Mouse (Mus musculus) thymus, adult 2 months (tissue): ENCODE results near the gene Srrd. TPM values are rescaled to one million over a fixed set of nuclear protein-coding genes. Genes with fewer than 3 reads are reported as not detected.

ENCODE experiments used
- DNase-seq: peaks from one replicate; pipeline ENCODE4 v3.0.0; 2021
- H3K27ac ChIP-seq: fragments of 200-500 bp; 2 replicates; pipeline ENCODE4 v1.5.1; 2012; ENCODE audit warnings: low read length, control low read depth; ENCODE audit not compliant: control insufficient read depth, insufficient read depth
- H3K27me3 ChIP-seq: fragments of 200-500 bp; 2 replicates; pipeline ENCODE4 v1.6.1; 2012; ENCODE audit warnings: mild to moderate bottlenecking, low read length, moderate library complexity, mixed read lengths; ENCODE audit not compliant: control insufficient read depth, insufficient read depth
- H3K36me3 ChIP-seq: fragments of 200-500 bp; 2 replicates; pipeline ENCODE4 v1.6.1; 2012; ENCODE audit warnings: mild to moderate bottlenecking, low read length, moderate library complexity; ENCODE audit not compliant: control insufficient read depth, insufficient read depth
- H3K4me1 ChIP-seq: fragments of 200-500 bp; replicated peaks from 2 replicates; pipeline ENCODE4 v1.6.1; 2012; ENCODE audit warnings: low read length; ENCODE audit not compliant: control insufficient read depth, insufficient read depth
- H3K4me3 ChIP-seq: fragments of 200-500 bp; 2 replicates; pipeline ENCODE4 v1.5.1; 2012; ENCODE audit warnings: mild to moderate bottlenecking, low read length, control low read depth, moderate library complexity; ENCODE audit not compliant: control insufficient read depth, insufficient read depth
- CTCF ChIP-seq: fragments of 200-500 bp; IDR thresholded peaks from 2 replicates; pipeline ENCODE4 v1.5.1; 2012; ENCODE audit warnings: mild to moderate bottlenecking, control low read depth, low read length, moderate library complexity, borderline replicate concordance; ENCODE audit not compliant: control insufficient read depth, poor library complexity, insufficient read depth; ENCODE audit errors: extremely low read depth
- POLR2A ChIP-seq: fragments of 200-500 bp; IDR thresholded peaks from 2 replicates; pipeline ENCODE4 v1.6.1; 2012; ENCODE audit warnings: mild to moderate bottlenecking, low read length, control low read depth, moderate library complexity; ENCODE audit not compliant: control insufficient read depth, poor library complexity, insufficient read depth; ENCODE audit errors: extremely low read depth
- WGBS: fragments of 180-500 bp; shearing (Covaris S2); methylation state at CpG from one replicate; pipeline ENCODE4 v1.1.7; 2018; 5-methylcytosine and 5-hydroxymethylcytosine counted together
- polyA plus RNA-seq: library from polyadenylated mRNA; depleted of rRNA; stranded (reverse); fragments of >200 nt; gene quantifications from 2 replicates; pipeline ENCODE4 v1.2.3, GENCODE M21; 2012

Srrd gene
- polyA plus RNA-seq, 1 experiment = 64.4 TPM

DNA sequence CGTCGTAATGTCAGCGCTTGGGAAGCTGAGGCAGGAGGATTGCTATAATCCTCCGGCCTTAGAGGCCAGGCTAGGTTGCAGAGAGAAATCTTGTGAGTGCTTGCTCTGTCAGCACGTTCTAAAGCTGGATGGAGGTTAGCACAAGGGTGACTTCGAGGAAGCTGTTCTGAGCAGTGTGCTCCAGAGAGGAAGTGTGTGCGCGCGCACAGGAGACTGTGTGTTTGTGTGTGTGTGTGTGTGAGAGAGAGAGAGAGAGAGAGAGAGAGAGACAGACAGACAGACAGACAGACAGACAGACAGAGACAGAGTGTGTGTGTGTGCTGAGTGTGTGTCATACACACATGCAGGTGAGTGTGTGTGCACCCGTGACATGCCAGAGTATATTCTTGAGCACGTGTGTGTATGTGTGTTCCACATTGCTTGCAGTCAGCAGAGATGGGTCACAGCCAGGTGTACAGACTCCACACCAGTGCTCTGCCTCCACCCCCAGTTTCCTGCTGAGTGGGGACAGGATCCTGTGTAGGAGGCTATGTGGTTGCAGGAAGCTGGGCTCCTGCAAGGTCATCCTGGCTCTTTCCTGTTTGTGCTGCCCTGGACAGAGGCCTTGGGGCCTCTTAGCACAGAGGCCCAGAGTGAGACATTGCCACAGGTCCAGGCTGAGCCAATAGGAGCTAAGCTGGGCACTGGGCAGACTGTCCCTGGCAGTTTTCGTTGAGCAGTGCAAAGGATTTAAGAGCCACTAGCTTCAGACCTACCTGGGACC is 44.4 kb downstream of the Srrd start:
- Histone ChIP-seq H3K27me3 (no peaks in the 10 kb centered on the region), H3K36me3 (no peaks in the 10 kb centered on the region), H3K4me1 (peaks cover 69% of the 10 kb centered on the region), H3K4me3 (no peak overlapping the region), H3K27ac (peak overlapping the region; percentile 41)
- WGBS = 28% methylated on average over 12 of the region's 12 CpGs
- TF ChIP-seq CTCF (no peak), POLR2A (no peak)
- peak; percentile 60 for DNase-seq

DNA sequence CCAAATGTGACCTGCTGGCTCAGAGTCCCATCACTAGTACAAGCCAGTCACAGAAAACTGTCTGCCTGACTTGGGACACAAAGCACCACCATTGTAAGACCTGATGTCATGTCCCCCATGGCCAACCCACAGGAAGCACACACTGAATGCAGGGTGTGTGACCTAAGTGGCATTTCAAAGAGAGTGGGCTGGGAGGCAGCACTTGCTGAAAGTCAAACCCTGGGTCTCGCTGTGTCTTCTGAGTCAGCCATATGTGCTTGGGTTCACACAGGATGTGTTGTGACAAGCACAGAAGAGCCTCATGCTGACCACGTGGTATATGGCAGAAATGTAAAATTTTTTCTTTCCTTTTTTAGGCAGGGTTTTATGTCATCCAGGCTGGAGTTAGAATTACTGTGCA is 45.6 kb downstream of the Srrd start:
- peaks cover 66% of the 10 kb centered on the region for H3K4me1 ChIP-seq
- peak overlapping the region; percentile 55 for H3K27ac ChIP-seq
- no peaks in the 10 kb centered on the region for H3K27me3 ChIP-seq
- no peak for DNase-seq
- TF ChIP-seq POLR2A = no peak
- TF ChIP-seq CTCF = no peak
- H3K36me3 ChIP-seq = no peaks in the 10 kb centered on the region
- H3K4me3 ChIP-seq = no peak overlapping the region
- 3% methylated on average over 2 of the region's 2 CpGs for WGBS

DNA sequence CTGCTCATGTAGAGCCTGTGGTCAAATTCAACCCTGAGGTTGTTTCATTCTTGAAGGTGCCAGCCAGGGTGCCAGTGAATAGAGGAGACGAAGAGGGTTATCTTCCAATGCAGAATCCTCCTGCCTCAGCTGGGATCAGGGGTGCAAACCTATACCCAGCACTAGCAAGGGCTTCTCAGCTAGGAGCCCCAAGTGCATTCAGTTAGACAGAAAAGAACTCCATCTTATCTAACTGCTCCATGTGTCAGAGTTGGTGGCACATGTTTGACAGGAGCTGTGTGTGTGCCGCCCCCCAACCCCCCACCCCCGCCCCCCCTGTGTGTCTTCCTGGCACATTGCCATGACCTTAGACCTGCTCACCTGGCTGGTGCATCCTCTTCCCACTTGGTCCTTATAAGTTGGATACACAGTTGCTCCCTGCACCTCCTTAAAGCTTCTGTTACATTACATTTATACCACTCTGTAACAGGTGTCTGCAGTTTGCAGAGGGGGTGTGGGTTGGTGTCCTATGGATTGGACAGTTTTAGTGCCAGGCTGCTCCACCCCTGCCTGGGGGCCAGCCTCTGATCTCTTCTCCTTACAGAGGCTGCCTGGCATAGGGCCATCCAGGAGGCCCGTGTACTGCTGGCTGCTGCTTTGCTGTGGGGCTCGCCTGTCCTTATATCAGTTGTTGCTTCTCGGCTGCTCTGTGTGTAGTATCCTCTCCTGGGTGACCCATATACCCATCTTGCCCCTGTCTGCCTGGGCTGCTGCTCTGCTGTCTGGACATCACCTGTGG is 46.2 kb downstream of the Srrd start:
- no peaks in the 10 kb centered on the region for H3K27me3 ChIP-seq
- H3K36me3 ChIP-seq = no peaks in the 10 kb centered on the region
- 32% methylated on average over 6 of the region's 6 CpGs for WGBS
- no peak for TF ChIP-seq CTCF
- TF ChIP-seq POLR2A = no peak
- DNase-seq = no peak
- peaks cover 67% of the 10 kb centered on the region for H3K4me1 ChIP-seq
- H3K27ac ChIP-seq = peak overlapping the region; percentile 55
- H3K4me3 ChIP-seq = no peak overlapping the region

DNA sequence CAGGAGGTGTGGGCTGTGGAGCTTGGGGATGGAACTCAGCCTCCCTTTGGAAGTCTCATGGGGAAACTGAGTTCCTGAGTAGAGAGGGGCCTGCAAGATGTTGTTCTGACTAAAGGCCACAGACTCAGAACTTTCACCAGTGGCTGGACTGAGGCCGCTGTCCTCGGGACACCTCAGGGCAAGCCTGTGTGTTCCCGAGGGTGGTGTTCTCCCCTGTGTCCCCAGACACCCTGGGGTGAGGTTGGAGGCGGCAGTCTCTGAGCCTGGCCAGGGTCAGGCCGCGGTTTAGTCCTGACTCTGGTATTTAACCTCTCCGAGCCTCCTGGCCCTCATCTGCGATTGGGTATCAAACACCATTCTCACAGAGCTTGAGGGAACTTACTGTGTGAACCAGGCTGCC is 47.3 kb downstream of the Srrd start:
- peaks cover 60% of the 10 kb centered on the region for H3K4me1 ChIP-seq
- H3K27ac ChIP-seq = no peak overlapping the region

DNA sequence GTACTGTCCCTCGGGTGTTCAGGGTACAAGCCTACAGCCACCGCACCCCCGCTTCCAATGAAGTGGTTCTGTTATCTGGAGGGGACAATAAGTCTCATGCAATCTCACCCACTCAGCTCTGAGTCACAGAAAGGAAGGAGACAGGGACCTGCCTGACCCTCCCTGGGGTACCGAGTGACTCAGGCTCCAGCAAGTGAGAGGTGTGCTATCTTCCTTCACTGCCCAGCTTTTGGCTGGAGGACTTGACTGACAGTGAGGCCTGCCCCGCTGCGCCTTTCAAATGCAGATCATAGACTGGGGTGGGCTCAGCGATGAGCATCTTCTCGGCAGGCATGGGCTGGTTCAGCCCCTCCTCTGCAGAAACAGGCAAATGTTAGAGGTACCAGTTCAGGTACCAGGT is 47.7 kb downstream of the Srrd start:
- Histone ChIP-seq H3K4me3 (no peak overlapping the region), H3K27ac (no peak overlapping the region), H3K36me3 (no peaks in the 10 kb centered on the region), H3K27me3 (no peaks in the 10 kb centered on the region), H3K4me1 (peaks cover 56% of the 10 kb centered on the region)
- DNase-seq = no peak
- 92% methylated on average over 8 of the region's 8 CpGs for WGBS
- TF ChIP-seq POLR2A = no peak
- no peak for TF ChIP-seq CTCF

More for the DNA sequence above, 47.3 kb downstream of the Srrd start:
- 93% methylated on average over 8 of the region's 8 CpGs for WGBS
- Histone ChIP-seq H3K4me3 (no peak overlapping the region), H3K27me3 (no peaks in the 10 kb centered on the region), H3K36me3 (no peaks in the 10 kb centered on the region)
- TF ChIP-seq POLR2A = no peak
- no peak for DNase-seq

DNA sequence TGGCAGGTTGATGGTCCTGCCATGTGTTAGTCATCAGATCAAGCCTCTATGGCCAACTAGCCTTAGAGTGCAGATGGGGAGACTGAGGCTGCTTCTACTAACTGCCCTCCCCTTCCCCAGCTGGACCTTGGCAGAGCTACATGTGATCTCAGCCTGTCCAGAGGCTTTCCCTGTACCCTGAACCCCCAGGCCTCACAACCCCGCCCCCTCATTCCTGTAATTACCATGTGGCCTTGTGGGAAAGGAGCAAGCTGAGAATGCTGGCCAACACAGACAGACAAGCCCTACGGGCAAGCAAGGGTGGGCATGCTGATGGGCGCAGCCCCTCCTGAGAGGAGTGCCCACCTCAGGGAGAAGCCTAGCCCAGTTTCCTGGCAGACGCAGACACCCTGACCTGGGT is 48.1 kb downstream of the Srrd start:
- Histone ChIP-seq H3K4me3 (no peak overlapping the region), H3K4me1 (peaks cover 55% of the 10 kb centered on the region), H3K27ac (no peak overlapping the region), H3K36me3 (no peaks in the 10 kb centered on the region), H3K27me3 (no peaks in the 10 kb centered on the region)
- TF ChIP-seq CTCF = no peak
- DNase-seq = no peak
- 93% methylated on average over 4 of the region's 4 CpGs for WGBS
